Mouse (Mus musculus) lung, postnatal 0 days (tissue): Measurements from ENCODE around the gene Gm37240. TPM values are rescaled to one million over a fixed set of nuclear protein-coding genes. Genes with fewer than 3 reads are reported as not detected.
A peak's percentile ranks its signal among the peaks of the same experiment; 100 is the strongest.

Experiments
- ATAC-seq: fragments of 200-750 bp; cut with Nextera tagmentation; 2 replicates; pipeline ENCODE4 v1.8.0; 2017; ENCODE audit warnings: moderate library complexity
- DNase-seq: peaks from one replicate; pipeline ENCODE4 v3.0.0-alpha.2; 2016; ENCODE audit warnings: low spot score
- H3K27ac ChIP-seq: fragments of 300-500 bp; sonication (generic); 2 replicates; pipeline ENCODE4 v1.5.1; 2014; ENCODE audit warnings: antibody characterized with exemption, mild to moderate bottlenecking, low read length, mixed read lengths
- H3K27me3 ChIP-seq: fragments of 300-500 bp; sonication (generic); replicated peaks from 2 replicates; pipeline ENCODE4 v1.6.1; 2014; ENCODE audit warnings: low read length, mixed read lengths; ENCODE audit not compliant: insufficient read depth
- H3K36me3 ChIP-seq: fragments of 300-500 bp; sonication (generic); 2 replicates; pipeline ENCODE4 v1.6.1; 2014; ENCODE audit warnings: low read length, mixed read lengths; ENCODE audit not compliant: insufficient read depth
- H3K4me1 ChIP-seq: fragments of 300-500 bp; sonication (generic); 2 replicates; pipeline ENCODE4 v1.6.1; 2014; ENCODE audit warnings: antibody characterized with exemption, low read depth, low read length, mixed read lengths; ENCODE audit not compliant: insufficient read depth
- H3K4me2 ChIP-seq: fragments of 300-500 bp; sonication (generic); replicated peaks from 2 replicates; pipeline ENCODE4 v1.6.1; 2014; ENCODE audit warnings: low read depth, mild to moderate bottlenecking, low read length, moderate library complexity, mixed read lengths
- H3K4me3 ChIP-seq: fragments of 300-500 bp; sonication (generic); 2 replicates; pipeline ENCODE4 v1.5.1; 2014; ENCODE audit warnings: low read depth, low read length
- H3K9ac ChIP-seq: fragments of 300-500 bp; sonication (generic); replicated peaks from 2 replicates; pipeline ENCODE4 v1.6.1; 2014; ENCODE audit warnings: low read depth, mild to moderate bottlenecking
- H3K9me3 ChIP-seq: fragments of 300-500 bp; sonication (generic); 2 replicates; pipeline ENCODE4 v1.6.1; 2016; ENCODE audit warnings: low read length, mixed read lengths
- CTCF ChIP-seq: IDR thresholded peaks from 2 replicates; pipeline ENCODE4 v1.5.1; 2016; ENCODE audit warnings: antibody characterized with exemption, mild to moderate bottlenecking
- EP300 ChIP-seq: IDR thresholded peaks from 2 replicates; pipeline ENCODE4 v1.6.1; 2016; ENCODE audit warnings: antibody characterized with exemption, mild to moderate bottlenecking, control low read depth
- WGBS: fragments of 180-500 bp; shearing (Covaris S2); extraction: QIAGEN DNeasy Blood & Tissue Kit; methylation state at CpG from one replicate; pipeline ENCODE4 v1.1.7; 2014; 5-methylcytosine and 5-hydroxymethylcytosine counted together
- polyA plus RNA-seq: library from polyadenylated mRNA; unstranded; fragments of >200 nt; fragmentation: Nextera tagmentation; extraction: Ambion mirVana; gene quantifications from 2 replicates; pipeline ENCODE4 v1.2.1, GENCODE M21; 2015

Gm37240 gene
- polyA plus RNA-seq, 1 experiment from 2014 or later = 8.9 TPM

DNA sequence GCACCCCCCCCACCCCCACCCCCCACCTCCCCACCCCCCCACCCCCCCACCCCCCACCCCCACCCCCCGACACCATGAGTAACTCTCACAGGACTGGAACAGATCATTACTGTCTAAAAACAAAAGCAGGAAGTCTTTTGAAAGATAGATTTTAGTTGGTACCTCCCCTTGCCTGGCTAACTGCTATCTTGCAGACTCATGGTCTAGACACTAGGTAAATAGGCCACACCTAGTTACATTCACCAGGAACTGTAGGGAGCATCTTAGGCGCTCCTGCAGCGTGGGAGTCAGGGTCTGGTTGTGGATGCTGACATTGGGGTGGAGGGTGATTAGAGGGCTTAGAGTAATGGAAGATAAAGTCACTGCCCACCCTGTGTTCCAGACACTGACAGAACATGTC is 684.6 kb downstream of the Gm37240 start:
- no peak for ATAC-seq
- peak; percentile 24 for DNase-seq
- H3K27me3 ChIP-seq = no peaks in the 10 kb centered on the region
- no peaks in the 10 kb centered on the region for H3K9me3 ChIP-seq
- 32% methylated on average over 3 of the region's 3 CpGs for WGBS
- no peak for TF ChIP-seq EP300
- no peak for TF ChIP-seq CTCF
- no peaks in the 10 kb centered on the region for H3K4me1 ChIP-seq
- no peak overlapping the region for H3K9ac ChIP-seq
- H3K4me2 ChIP-seq = no peak overlapping the region
- no peak overlapping the region for H3K27ac ChIP-seq
- H3K36me3 ChIP-seq = no peaks in the 10 kb centered on the region
- no peak overlapping the region for H3K4me3 ChIP-seq

DNA sequence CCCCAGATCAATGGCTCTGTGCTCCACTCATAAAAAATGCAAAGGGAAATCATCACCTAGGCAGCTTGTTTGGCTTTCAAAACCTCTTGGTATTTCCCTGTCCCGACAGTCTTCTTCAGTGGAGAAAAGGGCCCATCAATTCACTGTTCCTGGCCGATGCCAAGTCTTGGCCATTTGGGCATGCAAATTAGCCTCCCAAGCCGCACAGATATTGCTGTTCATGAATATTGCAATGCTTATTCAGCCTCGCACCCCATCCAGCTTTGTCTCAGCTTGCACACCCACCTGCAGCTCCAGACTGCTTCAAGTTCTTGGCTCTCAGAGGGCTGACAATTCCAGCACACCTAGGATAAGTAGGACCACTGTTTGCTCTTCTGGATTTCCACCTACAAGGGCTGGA is 685.5 kb downstream of the Gm37240 start:
- Histone ChIP-seq H3K4me1 (no peaks in the 10 kb centered on the region), H3K9ac (no peak overlapping the region), H3K4me3 (no peak overlapping the region), H3K4me2 (no peak overlapping the region), H3K27me3 (no peaks in the 10 kb centered on the region), H3K9me3 (no peaks in the 10 kb centered on the region), H3K27ac (no peak overlapping the region), H3K36me3 (no peaks in the 10 kb centered on the region)
- ATAC-seq (no peak), DNase-seq (no peak)
- TF ChIP-seq EP300 (no peak), CTCF (no peak)
- WGBS = 77% methylated on average over 4 of the region's 4 CpGs

DNA sequence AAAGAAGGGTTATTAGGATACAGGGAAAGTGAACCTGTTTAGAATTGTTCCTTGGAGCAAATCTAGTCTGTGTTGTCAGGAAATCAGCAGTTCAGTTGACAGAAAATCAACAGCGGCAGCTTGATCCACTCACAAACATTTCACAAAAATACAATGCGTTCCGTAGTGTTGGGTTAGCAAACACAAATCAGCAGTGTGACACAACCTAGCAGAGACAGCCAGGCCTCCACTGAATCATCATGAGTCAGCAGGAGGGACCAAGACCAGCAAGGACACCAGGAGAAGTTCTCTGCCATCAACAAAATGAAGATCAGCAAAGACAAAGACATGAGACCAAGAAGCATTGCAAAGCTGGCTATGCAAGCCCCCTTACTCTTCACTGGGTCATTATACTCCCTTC is 688.8 kb downstream of the Gm37240 start:
- Histone ChIP-seq H3K4me2 (no peak overlapping the region), H3K27ac (no peak overlapping the region), H3K9ac (no peak overlapping the region), H3K27me3 (no peaks in the 10 kb centered on the region), H3K9me3 (no peaks in the 10 kb centered on the region), H3K4me3 (no peak overlapping the region), H3K4me1 (no peaks in the 10 kb centered on the region), H3K36me3 (no peaks in the 10 kb centered on the region)
- DNase-seq = peak; percentile 26
- 85% methylated on average over 3 of the region's 3 CpGs for WGBS
- no peak for ATAC-seq
- TF ChIP-seq EP300 (no peak), CTCF (no peak)

DNA sequence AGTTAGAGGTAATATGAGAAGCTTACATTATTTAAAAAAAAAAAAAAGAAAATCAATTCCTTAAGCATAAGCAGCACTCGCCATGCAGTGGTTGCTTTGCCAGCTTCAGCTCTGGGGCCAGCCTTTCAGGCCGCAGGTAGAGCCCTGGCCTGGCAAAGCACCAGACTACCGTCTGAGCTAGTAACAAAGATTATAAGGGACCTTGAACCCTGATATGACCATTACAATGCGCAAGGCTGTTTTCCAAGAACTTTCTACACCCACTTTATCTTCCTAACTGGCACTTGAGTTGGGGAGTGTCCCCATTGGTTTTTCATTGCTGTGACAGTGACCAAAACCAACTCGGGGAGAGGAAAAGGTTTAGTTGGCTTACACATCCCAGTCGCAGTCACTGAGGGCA is 690.2 kb downstream of the Gm37240 start:
- 70% methylated on average over 6 of the region's 6 CpGs for WGBS
- Histone ChIP-seq H3K9me3 (no peaks in the 10 kb centered on the region), H3K4me3 (no peak overlapping the region), H3K9ac (no peak overlapping the region), H3K4me1 (no peaks in the 10 kb centered on the region), H3K4me2 (no peak overlapping the region), H3K36me3 (no peaks in the 10 kb centered on the region), H3K27ac (no peak overlapping the region), H3K27me3 (no peaks in the 10 kb centered on the region)
- DNase-seq (no peak), ATAC-seq (no peak)
- TF ChIP-seq EP300 = no peak

DNA sequence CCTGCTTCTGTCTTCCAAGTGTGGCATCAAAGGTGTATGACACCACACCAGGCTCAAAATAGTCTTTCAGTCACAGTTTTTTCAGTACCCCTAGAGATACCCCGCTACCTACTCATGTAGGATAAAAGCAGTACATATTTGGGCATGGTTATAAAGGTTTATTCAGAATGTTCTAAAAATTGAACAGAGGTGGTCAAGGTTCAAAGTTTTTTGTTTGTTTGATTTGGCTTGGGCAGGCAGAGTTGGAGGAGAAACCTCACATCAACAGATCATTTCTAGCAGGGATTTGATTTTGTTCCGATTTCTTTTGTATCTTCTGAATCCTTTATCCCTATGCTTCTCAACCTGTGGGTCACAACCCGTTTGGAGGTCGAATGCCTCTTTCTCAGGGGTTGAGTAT is 690.7 kb downstream of the Gm37240 start:
- no peaks in the 10 kb centered on the region for H3K9me3 ChIP-seq
- H3K4me1 ChIP-seq = no peaks in the 10 kb centered on the region
- no peak overlapping the region for H3K9ac ChIP-seq
- DNase-seq (no peak), ATAC-seq (no peak)
- no peak overlapping the region for H3K4me3 ChIP-seq
- no peak overlapping the region for H3K27ac ChIP-seq
- no peaks in the 10 kb centered on the region for H3K36me3 ChIP-seq
- WGBS = 76% methylated on average over 4 of the region's 4 CpGs
- H3K4me2 ChIP-seq = no peak overlapping the region
- no peaks in the 10 kb centered on the region for H3K27me3 ChIP-seq
- TF ChIP-seq EP300 = no peak
- no peak for TF ChIP-seq CTCF

DNA sequence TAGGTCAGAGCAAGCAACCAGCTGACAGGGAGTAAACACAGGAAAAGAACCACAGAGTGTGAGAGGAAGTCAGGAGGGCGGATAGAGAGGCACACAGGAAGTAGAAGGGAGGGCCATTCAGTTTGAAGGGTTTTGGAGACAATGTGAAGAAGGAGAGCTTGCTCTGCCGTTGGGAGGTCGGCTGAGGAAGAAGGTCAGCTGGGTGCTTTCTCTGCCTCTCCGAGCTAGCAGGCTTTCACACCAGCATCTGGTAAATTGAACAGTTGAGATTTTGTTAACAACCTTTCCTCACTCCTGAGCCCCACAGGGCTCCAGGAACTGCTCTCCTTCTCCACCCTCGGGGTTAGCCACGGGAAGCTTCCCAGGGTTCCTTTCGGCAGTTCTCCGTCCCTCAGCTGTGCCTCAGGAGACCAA is 692.2 kb downstream of the Gm37240 start:
- no peak for TF ChIP-seq CTCF
- peak; percentile 52; the same call in 1 of the 2 replicates for TF ChIP-seq EP300
- no peaks in the 10 kb centered on the region for H3K9me3 ChIP-seq
- peak overlapping the region; percentile 20; the same call in 1 of the 2 replicates for H3K4me3 ChIP-seq
- 36% methylated on average over 8 of the region's 8 CpGs for WGBS
- peak overlapping the region; percentile 44; the same call in 1 of the 2 replicates for H3K27ac ChIP-seq
- H3K4me2 ChIP-seq = peak overlapping the region; percentile 42
- H3K36me3 ChIP-seq = no peaks in the 10 kb centered on the region
- DNase-seq (peak; percentile 69), ATAC-seq (peak; percentile 80)
- H3K27me3 ChIP-seq = no peaks in the 10 kb centered on the region
- H3K9ac ChIP-seq = no peak overlapping the region
- H3K4me1 ChIP-seq = no peaks in the 10 kb centered on the region

DNA sequence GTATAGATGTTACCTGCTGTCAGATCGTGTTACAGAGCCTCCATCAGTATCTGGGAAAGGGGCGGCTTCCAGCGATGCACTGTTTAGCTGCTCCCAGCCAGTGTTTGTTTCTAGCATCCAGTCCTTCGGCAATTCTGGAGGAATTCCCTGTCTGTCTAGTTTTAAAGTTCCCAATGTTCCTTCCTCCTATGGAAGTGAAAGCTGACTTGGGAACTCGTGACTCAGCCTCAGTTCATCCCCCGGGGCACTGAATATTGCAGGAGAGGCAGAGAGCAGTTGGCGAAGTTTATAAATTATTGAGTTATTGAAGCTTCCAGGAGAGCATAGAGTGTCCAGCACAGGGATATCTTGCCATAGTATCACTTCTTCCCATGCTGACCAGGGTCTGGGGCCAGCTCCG is 697.5 kb downstream of the Gm37240 start:
- Histone ChIP-seq H3K27me3 (no peaks in the 10 kb centered on the region), H3K4me1 (no peaks in the 10 kb centered on the region), H3K4me3 (no peak overlapping the region), H3K9ac (no peak overlapping the region), H3K9me3 (no peaks in the 10 kb centered on the region), H3K36me3 (no peaks in the 10 kb centered on the region), H3K27ac (no peak overlapping the region), H3K4me2 (no peak overlapping the region)
- WGBS = 58% methylated on average over 8 of the region's 8 CpGs
- no peak for TF ChIP-seq CTCF
- no peak for TF ChIP-seq EP300
- DNase-seq (no peak), ATAC-seq (no peak)
